Mouse (Mus musculus): ENCODE measurements around the gene Epha10.

Gene Epha10

GRCm38 (mm10) chr4:124880599-124880998 lies at the start of gene Epha10:
TSS of gene Epha10 (plus strand) at chr4:124880899.
- DNase-seq: no peak

- DNase-seq: no peak
These were observed 47.9 kb upstream of the Epha10 start for GRCm38 (mm10) chr4:124832796-124833195.

GRCm38 (mm10) chr4:124838035-124838700 lies 42.5 kb upstream of the Epha10 start:
- no peak for DNase-seq

GRCm38 (mm10) chr4:124840998-124841397 lies 39.7 kb upstream of the Epha10 start:
- DNase-seq: no peak

GRCm38 (mm10) chr4:124843493-124843892 lies 37.2 kb upstream of the Epha10 start:
- peak in 1 of 2 experiments; percentile 48 for DNase-seq

- peak; percentile 82 to 86 for DNase-seq
These were observed 33.1 kb upstream of the Epha10 start for GRCm38 (mm10) chr4:124847573-124847972.

- peak; percentile 71 to 88 for DNase-seq
These were observed 31.0 kb upstream of the Epha10 start for GRCm38 (mm10) chr4:124849631-124850260.

GRCm38 (mm10) chr4:124850261-124850913 lies 30.3 kb upstream of the Epha10 start, which contains the start of gene Yrdc:
TSS of gene Yrdc (plus strand) at chr4:124850679.
- DNase-seq: peak; percentile 94 to 97

- peak; percentile 84 to 95 for DNase-seq
These were observed 29.6 kb upstream of the Epha10 start, which contains the start of gene 1110065P20Rik for GRCm38 (mm10) chr4:124850933-124851658. TSS of gene 1110065P20Rik (minus strand) at chr4:124851196.

- no peak for DNase-seq
These were observed 24.4 kb upstream of the Epha10 start for GRCm38 (mm10) chr4:124856294-124856693.

GRCm38 (mm10) chr4:124858370-124858769 lies 22.3 kb upstream of the Epha10 start:
- peak in 1 of 2 experiments; percentile 31 for DNase-seq

- peak; percentile 76 to 82 for DNase-seq
These were observed 20.3 kb upstream of the Epha10 start for GRCm38 (mm10) chr4:124860446-124860845.

- no peak for DNase-seq
These were observed 19.2 kb upstream of the Epha10 start, which contains the start of gene Maneal for GRCm38 (mm10) chr4:124861283-124862188. TSS of gene Maneal (minus strand) at chr4:124862171.

GRCm38 (mm10) chr4:124872719-124873118 lies 8.0 kb upstream of the Epha10 start:
- no peak for DNase-seq

GRCm38 (mm10) chr4:124881341-124881908 lies 726 bp downstream of the Epha10 start:
- DNase-seq: no peak

GRCm38 (mm10) chr4:124882151-124882729 lies 1.5 kb downstream of the Epha10 start:
- DNase-seq: peak; percentile 35 to 54

- DNase-seq: no peak
These were observed 8.0 kb downstream of the Epha10 start for GRCm38 (mm10) chr4:124888702-124889101.

- no peak for DNase-seq
These were observed 9.2 kb downstream of the Epha10 start for GRCm38 (mm10) chr4:124889935-124890334.

GRCm38 (mm10) chr4:124890831-124891230 lies 10.1 kb downstream of the Epha10 start:
- DNase-seq: no peak

- no peak for DNase-seq
These were observed 13.1 kb downstream of the Epha10 start for GRCm38 (mm10) chr4:124893769-124894168.
